Mouse (Mus musculus) layer of hippocampus, adult 2 months (tissue): Measurements from ENCODE around the gene Spata20. TPM values are rescaled to one million over a fixed set of nuclear protein-coding genes. Genes with fewer than 3 reads are reported as not detected.

Source experiments
- DNase-seq, 2 experiments: peaks; one replicate each; pipeline ENCODE4 v3.0.0; 2022; ENCODE audit warnings: low spot score in 2 of 2
- H3K27ac ChIP-seq: fragments of 200-600 bp; 2 replicates; pipeline ENCODE4 v1.8.1; 2022
- H3K4me3 ChIP-seq: fragments of 200-600 bp; 2 replicates; pipeline ENCODE4 v1.8.1; 2022; ENCODE audit warnings: mild to moderate bottlenecking
- CTCF ChIP-seq: fragments of 200-600 bp; conservative IDR thresholded peaks from 2 replicates; pipeline ENCODE4 v1.8.1; 2022; ENCODE audit warnings: antibody characterized with exemption, mild to moderate bottlenecking, moderate library complexity
- long read RNA-seq, 2 experiments: library from polyadenylated mRNA; stranded (forward); transcript quantifications; one replicate each; pipeline ENCODE4 v2.0.0; 2021; ENCODE audit warnings: borderline mapping rate in 2 of 2
- total RNA-seq, 2 experiments: library from RNA; stranded (reverse); gene quantifications; 2 replicates each; pipeline ENCODE4 v1.2.3; 2021

Spata20 gene
- under 1 TPM in 1 of 2 experiments, not detected in 1; 0.18 TPM for total RNA-seq
- long read RNA-seq, experiment 1, result 0 reads
- long read RNA-seq, experiment 2, result 0 reads

GRCm38 (mm10) chr11:94486001-94486400 is at the start of gene Spata20:
Spata20 (minus strand) TSS chr11:94486179.
- TF ChIP-seq CTCF, result peak; percentile 100
- Histone ChIP-seq H3K4me3 (peak within 1 kb of the TSS; percentile 39), H3K27ac (no peak within 1 kb of the TSS)
- peak; percentile 76 to 94 for DNase-seq

- no peak overlapping the region for H3K4me3 ChIP-seq
- no peak for DNase-seq
- no peak overlapping the region for H3K27ac ChIP-seq
- TF ChIP-seq CTCF, result no peak
Observed at GRCm38 (mm10) chr11:94533171-94533570, 47.2 kb upstream of the Spata20 start.

GRCm38 (mm10) chr11:94528879-94529278 is 42.9 kb upstream of the Spata20 start:
- Histone ChIP-seq H3K4me3 (no peak overlapping the region), H3K27ac (no peak overlapping the region)
- no peak for DNase-seq
- no peak for TF ChIP-seq CTCF

- Histone ChIP-seq H3K4me3 (no peak overlapping the region), H3K27ac (no peak overlapping the region)
- DNase-seq, result no peak
- TF ChIP-seq CTCF, result no peak
Observed at GRCm38 (mm10) chr11:94526171-94526879, 40.3 kb upstream of the Spata20 start.

- DNase-seq, result peak; percentile 25 to 36
- TF ChIP-seq CTCF, result peak; percentile 33
- Histone ChIP-seq H3K4me3 (peak within 1 kb of the TSS; percentile 75), H3K27ac (peak within 1 kb of the TSS; percentile 56)
Observed at GRCm38 (mm10) chr11:94521219-94521843, 35.4 kb upstream of the Spata20 start, which contains the start of gene Mycbpap. Mycbpap (minus strand) TSS chr11:94521742.

- no peak for DNase-seq
- no peak for TF ChIP-seq CTCF
- no peak overlapping the region for H3K27ac ChIP-seq
Observed at GRCm38 (mm10) chr11:94513452-94513851, 27.5 kb upstream of the Spata20 start.

GRCm38 (mm10) chr11:94508976-94509375 is 23.0 kb upstream of the Spata20 start:
- no peak for TF ChIP-seq CTCF
- Histone ChIP-seq H3K27ac (no peak overlapping the region), H3K4me3 (no peak overlapping the region)
- DNase-seq, result no peak

More at GRCm38 (mm10) chr11:94513452-94513851, 27.5 kb upstream of the Spata20 start:
- no peak overlapping the region for H3K4me3 ChIP-seq

- Histone ChIP-seq H3K27ac (no peak overlapping the region), H3K4me3 (no peak overlapping the region)
- no peak for TF ChIP-seq CTCF
- no peak for DNase-seq
Observed at GRCm38 (mm10) chr11:94501482-94501881, 15.5 kb upstream of the Spata20 start.

- Histone ChIP-seq H3K4me3 (no peak overlapping the region), H3K27ac (no peak overlapping the region)
- TF ChIP-seq CTCF, result no peak
- no peak for DNase-seq
Observed at GRCm38 (mm10) chr11:94500362-94500761, 14.4 kb upstream of the Spata20 start.

- H3K4me3 ChIP-seq, result peak within 1 kb of the TSS; percentile 42
- DNase-seq, result no peak
- TF ChIP-seq CTCF, result no peak
- H3K27ac ChIP-seq, result no peak within 1 kb of the TSS
Observed at GRCm38 (mm10) chr11:94499661-94500152, 13.7 kb upstream of the Spata20 start, which contains the start of gene Epn3. Epn3 (minus strand) TSS chr11:94499974.

- H3K27ac ChIP-seq, result no peak overlapping the region
- TF ChIP-seq CTCF, result no peak
- peak; percentile 33 to 77 for DNase-seq
- peak overlapping the region; percentile 30 for H3K4me3 ChIP-seq
Observed at GRCm38 (mm10) chr11:94499035-94499434, 13.1 kb upstream of the Spata20 start.

GRCm38 (mm10) chr11:94498093-94498996 is 12.4 kb upstream of the Spata20 start:
- peak; percentile 53 to 61 for DNase-seq
- peak overlapping the region; percentile 30 for H3K4me3 ChIP-seq
- TF ChIP-seq CTCF, result no peak
- H3K27ac ChIP-seq, result no peak overlapping the region
